Mouse (Mus musculus): Measurements from ENCODE around the gene Zdhhc25.
A peak's percentile ranks its signal among the peaks of the same experiment; 100 is the strongest.

The Zdhhc25 gene

GRCm38 (mm10) chr15:88600002-88600401 lies at the start of gene Zdhhc25:
Zdhhc25 (plus strand) TSS chr15:88600302.
- no peak for DNase-seq (ENCODE audit: low spot score in 2 of 2)

GRCm38 (mm10) chr15:88552852-88553251 lies 47.2 kb upstream of the Zdhhc25 start:
- DNase-seq (ENCODE audit: low spot score in 2 of 2) = no peak

- DNase-seq (ENCODE audit: low spot score in 2 of 2) = peak in 1 of 2 experiments; percentile 12
Measured at GRCm38 (mm10) chr15:88555476-88555875, 44.6 kb upstream of the Zdhhc25 start.

GRCm38 (mm10) chr15:88560637-88561036 lies 39.5 kb upstream of the Zdhhc25 start:
- DNase-seq (ENCODE audit: low spot score in 2 of 2) = no peak

DNA sequence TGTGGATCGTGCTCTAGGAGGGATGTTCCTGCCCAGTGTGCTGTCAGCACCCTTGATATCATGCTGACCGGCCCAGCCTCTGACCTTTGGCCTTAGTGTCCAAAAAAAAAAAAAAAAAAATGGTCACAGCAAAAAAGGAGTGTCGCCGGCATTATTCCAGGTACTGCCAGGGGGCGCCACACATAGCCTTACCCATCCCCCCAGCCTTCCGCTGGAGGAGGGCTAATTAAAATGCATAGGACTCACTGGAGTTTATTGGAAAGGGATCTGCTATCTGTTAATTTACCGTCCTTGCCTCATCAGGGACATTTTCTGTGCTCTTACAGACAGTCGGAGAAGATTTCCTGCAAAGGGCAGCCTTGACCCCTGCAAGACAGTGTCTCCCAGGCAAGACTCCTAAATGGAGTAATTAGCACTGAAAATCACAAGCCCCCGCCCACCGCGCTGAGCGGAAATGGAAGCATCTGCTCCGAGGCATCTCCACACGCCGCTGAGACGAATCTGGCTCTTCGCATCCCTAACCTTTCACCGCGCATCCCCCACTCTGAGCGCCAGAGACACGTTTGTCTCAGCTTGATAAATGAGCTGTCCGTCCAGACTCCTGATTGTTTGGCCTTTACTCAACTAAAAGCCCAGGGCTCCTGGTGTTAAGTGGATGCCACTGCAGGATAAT lies 38.9 kb upstream of the Zdhhc25 start:
- no peak for DNase-seq (ENCODE audit: low spot score in 2 of 2)

GRCm38 (mm10) chr15:88565307-88565706 lies 34.8 kb upstream of the Zdhhc25 start:
- no peak for DNase-seq (ENCODE audit: low spot score in 2 of 2)

DNA sequence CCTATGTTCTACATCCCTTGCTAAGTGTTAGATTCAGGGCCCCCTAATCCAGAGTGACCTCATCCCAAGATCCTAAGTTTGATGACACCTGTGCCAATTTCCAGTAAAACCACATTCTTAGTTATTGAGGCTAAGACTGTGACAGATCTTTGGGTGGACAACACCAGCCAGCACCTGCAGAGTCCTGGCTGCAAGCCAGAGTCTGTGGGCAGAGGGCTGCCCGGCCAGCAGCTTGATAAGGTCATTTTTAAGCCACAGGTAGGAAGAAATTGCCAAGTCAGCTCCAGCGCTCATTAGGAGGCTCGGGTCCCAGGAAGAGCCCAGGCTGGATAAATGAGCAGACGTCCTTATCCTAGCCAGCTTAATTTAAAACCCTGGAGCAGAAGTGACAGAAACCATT lies 34.3 kb upstream of the Zdhhc25 start:
- no peak for DNase-seq (ENCODE audit: low spot score in 2 of 2)

DNA sequence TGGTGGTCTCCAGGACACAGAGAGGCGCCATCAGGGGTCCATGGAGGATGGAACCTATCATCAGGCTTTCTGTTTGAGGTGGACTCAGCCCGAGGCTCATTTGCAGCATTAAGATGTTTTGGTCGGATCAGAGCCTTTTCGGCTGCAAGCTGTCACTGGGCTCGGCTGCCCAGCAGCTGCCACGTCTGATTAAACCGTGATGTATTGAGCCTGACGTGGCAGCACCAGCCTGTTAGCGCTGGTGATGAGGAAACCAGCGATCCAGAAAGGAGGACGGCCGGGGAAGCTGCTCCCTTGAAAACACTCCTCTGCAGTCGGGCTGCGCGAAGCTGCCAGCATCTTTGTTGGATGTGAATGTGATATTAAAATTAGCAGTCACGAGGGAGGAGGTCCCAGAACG lies 29.4 kb upstream of the Zdhhc25 start:
- DNase-seq (ENCODE audit: low spot score in 2 of 2) = no peak

GRCm38 (mm10) chr15:88579461-88579860 lies 20.6 kb upstream of the Zdhhc25 start:
- DNase-seq (ENCODE audit: low spot score in 2 of 2) = no peak

DNA sequence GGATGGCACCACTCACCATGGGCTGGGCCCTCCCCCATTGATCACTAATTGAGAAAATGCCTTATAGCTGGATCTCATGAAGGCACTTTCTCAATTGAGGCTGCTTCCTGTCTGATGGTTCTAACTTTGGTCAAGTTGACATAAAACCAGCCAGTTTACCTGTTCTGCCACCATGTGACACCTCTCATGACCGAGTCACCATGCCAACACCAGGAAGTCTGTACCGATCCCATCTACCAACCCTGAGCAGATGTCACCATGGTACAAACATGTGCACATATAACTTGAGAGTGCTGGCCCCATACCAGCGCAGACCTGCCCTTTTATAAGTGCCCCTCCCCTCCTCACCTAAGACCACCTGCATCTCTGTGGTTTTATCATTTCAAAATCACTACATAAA lies 2.4 kb downstream of the Zdhhc25 start:
- DNase-seq (ENCODE audit: low spot score in 2 of 2) = no peak

DNA sequence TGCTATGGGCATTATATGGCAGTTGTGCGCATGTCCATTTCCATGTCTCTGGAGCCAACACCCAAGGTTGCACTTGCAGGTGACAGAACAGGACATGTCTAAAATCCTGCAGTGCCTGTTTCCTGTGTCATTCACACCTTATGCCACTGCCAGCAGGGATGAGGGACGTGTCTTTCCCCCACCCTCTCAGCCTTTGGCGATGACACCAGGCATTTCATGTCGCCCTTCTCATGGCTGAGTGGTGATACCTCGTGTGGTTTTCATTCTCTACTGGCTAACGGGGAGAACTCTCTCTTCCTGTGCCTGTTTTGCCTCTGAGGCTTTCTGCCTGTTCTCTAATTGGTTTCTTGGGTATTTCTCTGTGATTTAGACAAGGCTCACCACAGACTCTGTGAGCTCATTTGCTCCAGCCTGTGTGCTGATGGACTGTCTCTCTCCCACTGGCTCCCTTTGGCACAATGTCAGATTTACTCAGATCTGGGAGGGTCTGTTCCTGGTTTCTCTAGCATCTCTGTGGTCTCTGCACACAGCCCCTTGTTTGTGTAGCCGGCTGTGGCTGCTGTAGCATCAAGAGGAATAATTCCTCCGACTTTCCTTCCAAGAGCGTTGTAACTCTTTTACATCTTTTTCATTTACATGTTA lies 3.1 kb downstream of the Zdhhc25 start:
- DNase-seq (ENCODE audit: low spot score in 2 of 2) = no peak

GRCm38 (mm10) chr15:88603733-88604119 lies 3.6 kb downstream of the Zdhhc25 start:
- DNase-seq (ENCODE audit: low spot score in 2 of 2) = no peak

DNA sequence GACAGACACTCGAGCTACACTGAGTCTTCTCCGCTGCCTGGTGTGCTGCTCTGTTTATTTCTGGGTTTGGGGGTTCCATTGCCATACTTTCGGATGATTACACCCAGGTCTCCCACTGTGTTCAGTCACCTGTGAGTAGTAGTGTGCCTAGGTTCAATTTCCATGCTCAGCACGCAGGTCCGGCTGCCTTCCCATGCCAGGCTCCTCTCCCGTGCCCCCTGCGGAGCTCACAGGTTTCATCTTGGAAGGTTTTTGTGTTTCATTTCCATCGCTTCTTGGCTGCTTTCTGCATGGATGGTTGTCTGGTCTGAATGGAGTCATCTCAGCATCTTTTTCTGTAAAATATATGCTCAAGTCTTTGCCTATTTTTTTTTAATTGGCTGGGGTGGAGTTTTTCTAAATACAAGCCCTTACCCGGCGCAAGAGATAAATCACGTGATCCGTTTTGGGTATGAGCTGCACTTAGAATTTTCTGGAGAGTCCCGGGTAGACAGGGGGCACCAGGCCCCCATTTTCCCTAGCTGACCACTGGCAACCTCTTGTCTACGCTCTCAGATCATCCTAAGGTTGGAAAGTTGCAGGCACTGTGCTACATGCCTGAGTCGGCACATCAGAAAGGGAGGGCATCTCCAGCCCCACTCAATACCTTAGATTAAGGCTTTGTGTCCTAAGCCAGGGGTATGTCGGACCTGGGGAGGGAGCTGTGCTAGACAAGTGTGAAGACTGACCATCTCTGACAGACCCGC lies 4.7 kb downstream of the Zdhhc25 start:
- DNase-seq (ENCODE audit: low spot score in 2 of 2) = no peak

GRCm38 (mm10) chr15:88605415-88605785 lies 5.3 kb downstream of the Zdhhc25 start:
- DNase-seq (ENCODE audit: low spot score in 2 of 2) = no peak

GRCm38 (mm10) chr15:88617125-88617524 lies 17.0 kb downstream of the Zdhhc25 start:
- no peak for DNase-seq (ENCODE audit: low spot score in 2 of 2)

- DNase-seq (ENCODE audit: low spot score in 2 of 2) = no peak
Measured at GRCm38 (mm10) chr15:88618008-88618773, 18.1 kb downstream of the Zdhhc25 start.

- no peak for DNase-seq (ENCODE audit: low spot score in 2 of 2)
Measured at GRCm38 (mm10) chr15:88620017-88620416, 19.9 kb downstream of the Zdhhc25 start.

DNA sequence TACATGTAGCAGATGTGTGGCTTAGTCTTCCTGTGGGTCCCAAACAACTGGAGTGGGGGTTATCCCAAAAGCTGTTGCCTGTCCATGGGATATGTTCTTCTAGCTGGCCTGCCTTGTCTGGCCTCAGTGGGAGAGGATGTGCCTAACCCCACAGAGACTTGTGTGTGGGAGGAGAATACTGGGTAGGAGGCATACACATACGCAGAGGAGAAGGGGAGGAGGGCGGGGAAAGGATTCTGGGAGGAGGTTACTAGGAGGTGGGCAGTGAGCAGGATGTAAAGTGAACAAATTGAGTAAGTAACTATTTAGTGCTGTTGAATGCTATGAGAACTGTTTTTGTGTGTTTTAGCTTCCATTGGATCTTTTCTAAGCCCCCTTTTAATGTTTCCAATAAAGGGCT lies 23.8 kb downstream of the Zdhhc25 start:
- no peak for DNase-seq (ENCODE audit: low spot score in 2 of 2)

DNA sequence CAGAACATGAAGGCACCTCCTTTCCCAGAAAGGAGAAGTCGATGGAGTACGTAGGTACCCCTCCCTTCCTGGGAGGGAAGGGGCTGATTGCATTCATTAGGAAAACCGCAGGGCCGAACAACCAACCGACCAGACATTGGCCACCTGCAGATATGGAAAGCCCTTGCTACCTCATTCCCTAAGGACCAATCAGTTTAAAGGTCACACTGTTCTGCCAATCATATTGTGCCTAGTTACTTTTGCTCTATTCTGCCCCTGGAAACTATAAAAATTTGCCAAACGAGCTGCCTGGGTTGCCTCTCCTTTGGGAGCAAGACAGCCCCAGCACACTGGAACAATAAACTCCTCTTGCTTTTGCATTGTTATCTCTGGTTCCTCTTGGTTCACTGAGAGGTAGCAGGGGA lies 24.8 kb downstream of the Zdhhc25 start:
- DNase-seq (ENCODE audit: low spot score in 2 of 2) = no peak

GRCm38 (mm10) chr15:88625303-88626066 lies 25.4 kb downstream of the Zdhhc25 start:
- no peak for DNase-seq (ENCODE audit: low spot score in 2 of 2)

DNA sequence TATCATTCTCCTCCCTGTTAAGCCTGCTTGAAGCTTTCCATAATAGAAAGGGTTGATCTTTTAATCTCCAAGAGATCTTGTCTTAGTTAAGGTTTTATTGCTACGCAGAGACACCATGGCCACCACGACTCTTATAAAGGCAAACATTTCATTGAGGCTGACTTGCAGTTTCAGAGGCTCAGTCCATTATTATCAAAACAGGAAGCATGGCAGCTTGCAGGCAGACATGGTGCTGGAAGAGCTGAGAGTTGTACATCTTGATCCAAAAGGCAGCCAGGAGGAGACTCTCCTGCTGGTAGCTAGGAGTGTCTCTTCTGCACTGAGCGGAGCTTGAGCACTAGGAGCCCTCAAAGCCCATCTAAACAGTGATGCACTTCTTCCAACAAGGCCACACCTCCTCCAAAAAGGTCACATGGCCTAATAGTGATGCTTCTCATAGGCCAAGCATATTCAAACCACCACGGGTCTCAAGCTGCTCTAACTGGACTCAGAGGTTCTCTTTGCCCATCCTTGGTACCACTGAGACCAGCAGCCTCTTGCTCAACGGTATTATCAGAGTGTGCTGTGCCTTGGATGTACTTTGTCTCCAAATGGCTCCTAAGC lies 26.9 kb downstream of the Zdhhc25 start:
- DNase-seq (ENCODE audit: low spot score in 2 of 2) = no peak

Measured in right cerebral cortex, postnatal 36 days (tissue).